Mouse (Mus musculus) heart, adult 8-10 months (tissue): ENCODE data around the gene Gpr87. TPM values are rescaled to one million over a fixed set of nuclear protein-coding genes. Genes with fewer than 3 reads are reported as not detected.

Experiments
- DNase-seq: peaks from one replicate; pipeline ENCODE4 v3.0.0; 2022; ENCODE audit warnings: low spot score
- total RNA-seq, 4 experiments: library from RNA; stranded (reverse); gene quantifications; 2 replicates each; pipeline ENCODE4 v1.2.4; 2022

Gene Gpr87
- total RNA-seq = not detected

DNA sequence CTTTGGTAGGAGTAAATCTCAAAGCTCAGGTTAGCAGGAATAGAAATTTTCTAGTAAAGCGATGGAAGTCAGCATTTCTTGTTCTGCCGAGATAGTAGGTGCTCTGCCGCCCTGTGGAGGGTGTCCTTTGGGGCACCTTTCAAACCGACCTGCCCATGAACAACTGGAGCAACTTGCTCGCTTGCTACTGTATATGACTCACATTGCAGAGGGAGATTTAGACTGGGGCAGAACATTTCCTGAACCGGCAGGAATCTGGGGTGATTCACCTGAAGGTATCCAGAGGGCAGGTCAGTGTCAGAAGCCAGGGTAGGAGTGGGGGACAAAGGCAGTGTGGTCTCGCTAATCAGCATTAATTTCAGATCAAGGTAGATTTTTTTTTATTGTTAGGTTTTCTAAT lies at the start of gene Gpr87:
Gene Gpr87, minus strand, starts transcription at position 167 of the 400 bp plus-strand sequence.
- DNase-seq = no peak

DNA sequence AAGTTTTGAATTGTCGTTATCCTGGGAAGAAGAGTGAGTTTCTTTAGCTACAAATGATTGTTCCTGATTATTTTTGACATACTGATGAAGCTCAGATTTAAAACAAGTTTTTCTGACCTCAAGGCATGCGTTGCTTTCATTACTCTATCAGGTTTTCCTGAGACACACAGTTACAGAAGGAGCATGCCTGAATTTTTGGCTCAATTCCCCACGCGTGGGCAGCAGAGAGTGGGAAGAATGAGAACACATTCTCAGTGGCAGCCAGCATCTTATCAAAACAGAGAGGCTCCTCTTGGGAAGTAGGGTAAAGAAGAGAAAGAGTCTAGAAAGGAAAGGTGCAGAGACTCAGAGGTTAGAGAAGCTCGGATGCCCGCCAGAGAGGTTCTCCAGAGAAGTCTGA lies 48.5 kb upstream of the Gpr87 start:
- no peak for DNase-seq

- DNase-seq = no peak
These were observed 40.0 kb upstream of the Gpr87 start for GRCm38 (mm10) chr3:59234878-59235277.

DNA sequence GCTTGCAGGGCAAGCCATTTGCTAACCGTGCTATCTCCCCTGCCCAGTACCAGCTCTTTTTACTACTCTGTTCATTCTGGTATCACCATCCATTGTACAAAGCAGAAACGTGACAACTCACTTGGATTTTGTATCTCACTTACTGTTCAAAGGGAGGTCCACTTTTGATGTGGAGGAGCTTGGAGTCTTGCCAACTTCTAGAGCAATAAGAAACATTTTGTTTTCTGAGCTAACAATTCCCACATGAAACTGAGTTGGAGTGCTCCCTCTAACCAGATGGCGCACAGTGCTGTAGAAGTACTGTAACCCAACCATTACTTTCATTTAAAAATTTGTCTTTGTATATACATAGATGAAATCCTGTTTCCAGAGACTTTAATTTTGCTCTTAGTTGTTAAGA lies 36.0 kb upstream of the Gpr87 start:
- no peak for DNase-seq

DNA sequence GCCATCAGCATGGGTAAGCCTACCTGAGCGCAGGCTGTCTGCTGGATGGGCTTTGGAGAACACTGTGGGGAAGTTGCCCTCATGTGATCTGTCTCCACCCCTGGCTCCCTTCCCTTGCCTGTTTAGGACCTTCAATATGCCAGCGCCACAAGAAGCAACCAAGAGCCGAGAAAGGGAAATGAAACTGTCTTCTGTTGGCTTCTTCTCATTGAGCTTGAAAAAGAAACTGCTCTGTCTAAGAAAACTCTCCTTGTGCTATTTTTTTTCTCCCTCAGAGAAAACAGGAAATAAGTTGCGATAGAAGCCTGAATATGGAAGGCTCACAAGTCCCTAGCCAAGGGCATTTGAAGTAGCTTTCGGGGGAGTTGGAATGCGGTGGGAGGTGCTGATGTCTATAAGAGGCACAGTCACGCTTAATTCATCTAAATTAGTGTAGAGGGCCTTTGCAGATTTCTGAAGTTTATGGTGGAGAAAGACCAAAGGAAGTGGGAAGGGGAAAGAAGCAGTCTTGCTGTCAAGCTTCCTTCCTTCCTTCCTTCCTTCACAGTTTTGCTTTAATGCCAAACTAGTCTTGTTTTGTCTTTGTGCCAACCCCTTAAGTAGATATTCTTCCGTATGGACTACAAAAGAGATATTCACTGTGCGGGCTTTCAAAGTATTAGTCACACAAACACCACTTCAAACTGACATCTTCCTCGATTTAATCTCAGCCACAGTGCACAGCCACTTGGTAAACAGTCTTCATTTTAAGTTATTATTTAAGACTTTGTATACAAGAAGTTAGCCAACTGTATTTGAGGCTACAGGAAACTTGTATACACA lies 34.0 kb upstream of the Gpr87 start:
- peak; percentile 69 for DNase-seq

GRCm38 (mm10) chr3:59227696-59228095 lies 32.8 kb upstream of the Gpr87 start:
- no peak for DNase-seq

GRCm38 (mm10) chr3:59225411-59225810 lies 30.5 kb upstream of the Gpr87 start:
- DNase-seq = no peak

DNA sequence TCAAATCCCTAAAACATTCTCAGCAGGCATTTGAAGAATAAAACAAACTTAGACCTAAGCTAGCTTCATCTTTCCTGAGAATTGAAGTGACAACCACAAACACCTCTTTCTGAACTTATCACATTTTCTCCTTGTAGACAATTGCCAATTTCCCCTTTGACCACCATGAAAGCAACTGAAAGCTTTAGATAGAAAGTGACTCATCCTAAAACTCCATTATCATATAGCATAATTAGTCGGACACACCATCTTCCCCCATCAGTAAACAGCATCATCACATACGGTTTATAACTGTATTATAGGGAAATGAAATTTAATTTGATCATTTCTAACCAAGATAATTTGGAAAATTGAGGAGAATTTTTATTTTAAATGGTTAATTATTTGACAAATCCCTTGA lies 27.4 kb upstream of the Gpr87 start:
- no peak for DNase-seq

- no peak for DNase-seq
These were observed 24.4 kb upstream of the Gpr87 start for GRCm38 (mm10) chr3:59219326-59219725.

DNA sequence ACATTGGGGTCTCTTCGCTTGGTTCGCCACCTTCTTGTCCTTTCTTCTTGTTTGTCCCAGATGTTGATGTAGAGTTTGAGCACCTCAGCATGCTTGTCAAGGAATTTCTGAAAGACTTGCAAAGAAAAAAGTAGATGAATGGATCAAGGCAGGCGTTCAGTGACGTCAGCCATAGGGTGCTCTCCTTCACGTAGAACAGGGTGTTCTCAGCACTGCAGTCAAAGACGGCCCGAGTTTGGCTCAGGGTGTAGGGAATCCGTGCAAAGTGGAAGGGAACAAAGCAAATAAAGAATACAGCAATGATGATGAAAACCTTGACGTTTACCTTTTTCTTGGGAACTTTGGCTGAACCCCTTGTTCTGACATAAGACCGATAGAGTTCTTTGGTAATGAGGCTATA lies 22.3 kb upstream of the Gpr87 start:
- DNase-seq = no peak

- DNase-seq = no peak
These were observed 17.5 kb upstream of the Gpr87 start for GRCm38 (mm10) chr3:59212404-59212803.

DNA sequence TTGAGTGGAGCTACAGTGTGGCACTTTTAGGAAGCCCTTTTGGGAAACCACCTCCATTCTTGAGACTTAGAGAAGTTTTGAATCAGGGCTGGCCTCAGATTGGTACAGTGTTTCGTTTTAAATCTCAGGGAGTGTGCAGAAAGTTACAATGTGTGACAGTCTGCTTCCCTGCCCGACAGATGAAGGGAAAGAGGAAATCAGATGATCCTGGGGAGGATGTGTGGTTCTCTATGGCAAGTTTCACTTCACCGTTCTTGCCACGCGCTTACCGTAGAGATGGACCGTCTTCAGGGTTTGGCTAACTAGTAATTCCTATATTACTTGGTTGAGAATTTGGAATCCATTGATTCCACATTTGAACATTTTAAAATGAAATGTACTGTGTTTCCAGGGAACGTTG lies 16.9 kb upstream of the Gpr87 start:
- peak; percentile 24 for DNase-seq

DNA sequence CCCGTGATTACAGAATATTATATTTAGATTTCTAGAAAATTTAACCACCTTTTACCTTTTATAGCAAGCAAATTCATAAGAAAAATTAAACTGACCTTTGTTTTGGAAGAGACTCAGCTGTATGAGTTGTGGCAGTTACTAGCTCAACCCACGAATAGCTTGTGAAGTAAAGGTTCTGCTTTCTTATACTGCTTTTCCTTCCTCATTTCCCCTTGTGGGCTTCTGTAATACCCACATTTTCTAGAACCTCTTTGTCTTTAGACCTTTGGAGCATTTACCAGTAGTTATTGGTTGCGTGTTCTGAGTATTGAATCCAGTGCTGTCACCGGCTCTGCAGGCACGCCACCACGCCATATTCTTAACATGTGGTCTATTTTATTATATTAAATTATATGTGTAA lies 15.8 kb upstream of the Gpr87 start, which contains the start of gene P2ry13:
Gene P2ry13, minus strand, starts transcription at position 156 of the 400 bp plus-strand sequence.
- no peak for DNase-seq

DNA sequence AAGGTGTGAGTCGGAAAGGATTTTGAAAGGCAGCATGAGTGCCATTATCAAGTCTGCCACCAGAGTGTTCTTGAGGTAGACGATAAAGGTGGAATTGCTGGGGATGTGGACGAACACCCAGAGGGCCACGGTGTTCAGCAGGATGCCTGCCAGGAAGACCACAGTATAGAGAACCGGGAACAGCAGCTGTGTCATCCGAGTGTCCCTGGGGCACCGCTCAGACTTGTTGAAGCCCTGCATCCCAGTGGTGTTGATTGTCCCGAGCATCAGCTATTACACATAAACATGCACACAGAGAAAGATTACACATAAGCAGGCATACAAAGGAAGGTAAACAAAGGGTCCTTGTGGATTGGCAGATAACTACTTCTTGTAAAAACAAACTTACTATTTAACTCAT lies 15.2 kb upstream of the Gpr87 start:
- DNase-seq = no peak

GRCm38 (mm10) chr3:59208650-59209548 lies 14.0 kb upstream of the Gpr87 start:
- DNase-seq = peak; percentile 75

DNA sequence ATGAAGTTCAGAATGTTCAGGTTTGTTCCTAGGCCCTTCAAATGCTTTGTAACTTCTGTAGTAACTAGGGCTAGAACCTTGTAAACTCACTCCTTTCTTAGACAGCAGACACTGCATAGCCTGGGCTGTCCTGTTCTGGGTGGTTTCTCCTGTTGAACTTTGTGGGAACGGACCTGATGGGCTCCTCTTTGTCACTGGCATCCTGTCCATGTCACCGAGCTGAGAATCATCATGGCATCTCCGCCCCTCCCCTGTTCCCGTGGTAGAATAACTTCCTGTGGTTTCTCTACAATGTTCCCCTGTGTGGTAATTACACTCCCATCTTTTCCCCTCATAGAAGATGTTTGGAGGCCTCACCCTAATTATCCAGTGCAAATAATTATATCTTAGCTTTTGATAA lies 11.0 kb upstream of the Gpr87 start:
- DNase-seq = no peak

- DNase-seq = peak; percentile 24
These were observed 10.0 kb upstream of the Gpr87 start for GRCm38 (mm10) chr3:59204719-59205503.

- DNase-seq = no peak
These were observed 9.1 kb upstream of the Gpr87 start for GRCm38 (mm10) chr3:59203802-59204520.

GRCm38 (mm10) chr3:59197329-59197948 lies 2.5 kb upstream of the Gpr87 start:
- DNase-seq = no peak

- DNase-seq = no peak
These were observed 805 bp downstream of the Gpr87 start for GRCm38 (mm10) chr3:59194099-59194498.

DNA sequence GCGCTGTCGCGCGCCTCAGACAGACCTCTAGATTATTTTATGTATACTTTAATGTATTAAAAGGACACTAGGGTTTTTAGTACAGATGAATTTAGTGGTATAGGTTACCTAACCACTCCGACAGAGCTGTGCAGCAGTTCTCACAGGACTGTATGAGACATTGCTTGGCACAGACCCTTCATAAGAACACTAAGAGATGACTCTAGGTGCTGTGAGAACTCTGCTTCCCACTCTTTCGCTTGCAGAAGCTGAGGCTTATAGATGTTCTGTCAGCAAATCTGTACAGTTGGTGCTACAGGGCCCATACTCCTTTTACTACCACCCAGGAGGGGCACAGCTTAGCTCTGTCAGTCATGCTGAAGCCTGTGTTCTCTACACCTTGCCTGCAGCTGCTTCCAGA lies 3.2 kb downstream of the Gpr87 start:
- no peak for DNase-seq
